Mouse (Mus musculus): ENCODE measurements around the gene Pde1c. TPM values are rescaled to one million over a fixed set of nuclear protein-coding genes. Genes with fewer than 3 reads are reported as not detected.

The Pde1c gene
- polyA plus RNA-seq, 1 experiment from 2014 or later: 4.8 TPM

DNA sequence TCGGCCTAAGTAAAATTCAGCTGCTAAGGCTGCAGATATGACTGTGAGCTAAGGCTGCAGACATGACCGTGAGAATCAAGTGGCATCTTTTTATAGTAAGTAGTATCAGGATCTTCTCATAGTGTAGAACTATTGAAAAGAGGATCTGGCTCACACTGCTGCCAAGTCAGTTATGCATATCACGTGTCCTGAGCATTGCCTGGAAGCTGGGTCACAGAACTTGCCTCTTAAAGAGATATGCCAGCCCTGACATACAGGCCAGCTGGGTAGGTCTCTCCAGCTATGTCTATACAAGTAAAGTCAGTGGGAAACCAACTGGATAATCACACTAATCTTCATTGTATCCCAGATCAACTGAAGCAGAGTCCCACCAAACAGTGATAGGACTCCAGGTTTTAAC lies 83.8 kb downstream of the Pde1c start:
- WGBS: 76% methylated on average over 3 of the region's 3 CpGs
- no peaks in the 10 kb centered on the region for H3K4me1 ChIP-seq (ENCODE audit: control insufficient read depth, insufficient read depth, low read length)
- no peak for ATAC-seq (ENCODE audit: low FRiP score)

DNA sequence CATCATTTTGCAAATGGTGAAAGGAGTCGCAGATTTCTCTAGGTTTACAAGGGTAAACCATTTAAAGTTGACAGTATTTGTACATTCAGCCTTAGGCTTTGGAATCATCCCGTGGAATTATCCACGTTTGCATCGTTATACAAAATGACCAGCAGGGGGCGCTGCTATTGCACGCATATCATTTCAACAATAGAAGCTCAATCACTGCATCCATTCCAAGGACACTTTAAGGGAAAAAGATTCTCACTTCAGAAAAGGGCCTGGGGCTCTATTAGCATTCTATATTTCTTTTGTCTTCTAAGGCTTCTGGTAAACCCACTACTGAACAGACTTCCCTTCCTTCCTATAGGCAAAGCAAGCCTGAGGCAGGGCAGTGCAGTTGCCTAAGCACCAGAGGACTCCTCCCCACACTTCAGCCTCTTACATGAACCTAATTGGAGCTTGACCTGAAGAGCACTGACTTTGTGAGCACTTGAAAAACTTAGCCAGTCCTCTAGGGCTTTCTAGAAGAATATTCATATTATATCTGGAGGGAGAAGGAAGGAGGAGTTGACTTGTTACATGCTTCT lies 87.9 kb downstream of the Pde1c start:
- ATAC-seq (ENCODE audit: low FRiP score) (peak; percentile 65), DNase-seq (ENCODE audit: low spot score, missing footprints) (peak; percentile 96)
- H3K27ac ChIP-seq (ENCODE audit: low read depth, low read length): no peak overlapping the region
- H3K4me1 ChIP-seq (ENCODE audit: control insufficient read depth, insufficient read depth, low read length): no peaks in the 10 kb centered on the region
- WGBS: 3% methylated on average over 6 of the region's 6 CpGs
- no peak overlapping the region for H3K9ac ChIP-seq (ENCODE audit: low read length)
- H3K4me2 ChIP-seq: no peak overlapping the region
- no peaks in the 10 kb centered on the region for H3K36me3 ChIP-seq (ENCODE audit: control insufficient read depth, insufficient read depth, low read length)
- H3K4me3 ChIP-seq (ENCODE audit: low read depth, low read length): no peak overlapping the region
- H3K9me3 ChIP-seq (ENCODE audit: control insufficient read depth, low read length): no peaks in the 10 kb centered on the region
- H3K27me3 ChIP-seq (ENCODE audit: control insufficient read depth, insufficient read depth, low read length): no peaks in the 10 kb centered on the region

More for the DNA sequence above, 83.8 kb downstream of the Pde1c start:
- no peak overlapping the region for H3K4me2 ChIP-seq
- no peak overlapping the region for H3K9ac ChIP-seq (ENCODE audit: low read length)
- no peaks in the 10 kb centered on the region for H3K36me3 ChIP-seq (ENCODE audit: control insufficient read depth, insufficient read depth, low read length)
- H3K9me3 ChIP-seq (ENCODE audit: control insufficient read depth, low read length): no peaks in the 10 kb centered on the region
- H3K27me3 ChIP-seq (ENCODE audit: control insufficient read depth, insufficient read depth, low read length): no peaks in the 10 kb centered on the region
- no peak for DNase-seq (ENCODE audit: low spot score, missing footprints)
- no peak overlapping the region for H3K27ac ChIP-seq (ENCODE audit: low read depth, low read length)
- no peak overlapping the region for H3K4me3 ChIP-seq (ENCODE audit: low read depth, low read length)

- no peaks in the 10 kb centered on the region for H3K36me3 ChIP-seq (ENCODE audit: control insufficient read depth, insufficient read depth, low read length)
- peak; percentile 69; the same call in 1 of the 2 replicates for ATAC-seq (ENCODE audit: low FRiP score)
- no peak overlapping the region for H3K4me3 ChIP-seq (ENCODE audit: low read depth, low read length)
- H3K9ac ChIP-seq (ENCODE audit: low read length): no peak overlapping the region
- no peak overlapping the region for H3K4me2 ChIP-seq
- H3K27ac ChIP-seq (ENCODE audit: low read depth, low read length): no peak overlapping the region
- WGBS: 29% methylated on average over 6 of the region's 6 CpGs
- no peaks in the 10 kb centered on the region for H3K9me3 ChIP-seq (ENCODE audit: control insufficient read depth, low read length)
- no peaks in the 10 kb centered on the region for H3K4me1 ChIP-seq (ENCODE audit: control insufficient read depth, insufficient read depth, low read length)
- H3K27me3 ChIP-seq (ENCODE audit: control insufficient read depth, insufficient read depth, low read length): no peaks in the 10 kb centered on the region
- no peak for DNase-seq (ENCODE audit: low spot score, missing footprints)
These were observed 92.3 kb downstream of the Pde1c start for GRCm38 (mm10) chr6:56476581-56476980.

DNA sequence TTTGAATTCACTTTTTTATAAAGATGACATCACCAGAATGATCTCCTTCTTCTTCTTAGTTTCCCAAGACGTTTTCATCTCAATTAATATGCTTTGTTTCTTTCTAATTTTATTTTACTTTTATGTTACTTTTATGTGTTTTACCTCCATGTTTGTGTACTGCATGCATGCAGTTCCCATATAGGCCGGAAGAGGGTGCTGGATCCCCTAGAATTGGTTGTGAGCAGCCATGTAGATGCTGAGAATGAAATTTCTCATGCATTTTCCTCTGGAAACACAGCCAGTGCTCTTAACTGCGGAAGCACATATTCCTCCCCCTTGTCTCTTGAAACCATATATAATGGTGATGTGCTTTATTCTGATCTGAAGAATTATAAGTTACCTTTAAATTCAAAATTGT lies 110.8 kb downstream of the Pde1c start:
- Histone ChIP-seq H3K4me3 (ENCODE audit: low read depth, low read length) (no peak overlapping the region), H3K4me2 (no peak overlapping the region), H3K9ac (ENCODE audit: low read length) (no peak overlapping the region), H3K27ac (ENCODE audit: low read depth, low read length) (no peak overlapping the region), H3K9me3 (ENCODE audit: control insufficient read depth, low read length) (no peaks in the 10 kb centered on the region), H3K27me3 (ENCODE audit: control insufficient read depth, insufficient read depth, low read length) (no peaks in the 10 kb centered on the region), H3K36me3 (ENCODE audit: control insufficient read depth, insufficient read depth, low read length) (no peaks in the 10 kb centered on the region), H3K4me1 (ENCODE audit: control insufficient read depth, insufficient read depth, low read length) (no peaks in the 10 kb centered on the region)
- peak; percentile 86 for DNase-seq (ENCODE audit: low spot score, missing footprints)
- ATAC-seq (ENCODE audit: low FRiP score): no peak
- WGBS: 52% methylated on average over 3 of the region's 3 CpGs

DNA sequence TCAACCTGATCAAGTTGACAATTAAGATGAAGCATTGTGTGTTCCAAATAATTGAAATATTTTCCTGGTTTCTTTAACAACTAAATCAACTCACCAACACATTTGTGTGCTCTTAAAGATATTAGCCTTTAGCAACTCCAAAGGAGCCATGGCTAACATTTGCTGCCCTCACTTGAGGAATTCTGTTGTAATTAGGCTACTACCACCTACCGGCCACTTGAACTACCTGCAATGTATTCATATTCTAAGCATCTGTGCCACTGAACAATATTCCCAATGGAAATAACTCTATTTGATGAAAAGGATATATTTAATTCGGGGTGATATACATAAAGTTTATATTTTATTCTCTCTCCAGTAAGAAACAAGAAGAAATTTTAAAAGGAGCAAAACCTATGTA lies 121.0 kb downstream of the Pde1c start:
- ATAC-seq (ENCODE audit: low FRiP score) (no peak), DNase-seq (ENCODE audit: low spot score, missing footprints) (no peak)
- Histone ChIP-seq H3K9me3 (ENCODE audit: control insufficient read depth, low read length) (no peaks in the 10 kb centered on the region), H3K27me3 (ENCODE audit: control insufficient read depth, insufficient read depth, low read length) (no peaks in the 10 kb centered on the region), H3K9ac (ENCODE audit: low read length) (no peak overlapping the region), H3K27ac (ENCODE audit: low read depth, low read length) (no peak overlapping the region), H3K4me1 (ENCODE audit: control insufficient read depth, insufficient read depth, low read length) (no peaks in the 10 kb centered on the region), H3K36me3 (ENCODE audit: control insufficient read depth, insufficient read depth, low read length) (no peaks in the 10 kb centered on the region), H3K4me2 (no peak overlapping the region), H3K4me3 (ENCODE audit: low read depth, low read length) (no peak overlapping the region)
- 32% methylated on average over 2 of the region's 2 CpGs for WGBS

GRCm38 (mm10) chr6:56441501-56441900 lies 127.4 kb downstream of the Pde1c start:
- 88% methylated on average over 4 of the region's 4 CpGs for WGBS
- no peaks in the 10 kb centered on the region for H3K36me3 ChIP-seq (ENCODE audit: control insufficient read depth, insufficient read depth, low read length)
- H3K4me3 ChIP-seq (ENCODE audit: low read depth, low read length): no peak overlapping the region
- DNase-seq (ENCODE audit: low spot score, missing footprints): no peak
- H3K27me3 ChIP-seq (ENCODE audit: control insufficient read depth, insufficient read depth, low read length): no peaks in the 10 kb centered on the region
- no peak overlapping the region for H3K4me2 ChIP-seq
- no peaks in the 10 kb centered on the region for H3K4me1 ChIP-seq (ENCODE audit: control insufficient read depth, insufficient read depth, low read length)
- H3K27ac ChIP-seq (ENCODE audit: low read depth, low read length): no peak overlapping the region
- no peaks in the 10 kb centered on the region for H3K9me3 ChIP-seq (ENCODE audit: control insufficient read depth, low read length)
- no peak for ATAC-seq (ENCODE audit: low FRiP score)
- H3K9ac ChIP-seq (ENCODE audit: low read length): no peak overlapping the region

- ATAC-seq (ENCODE audit: low FRiP score) (no peak), DNase-seq (ENCODE audit: low spot score, missing footprints) (no peak)
These were observed 143.1 kb downstream of the Pde1c start for GRCm38 (mm10) chr6:56425846-56426245.

DNA sequence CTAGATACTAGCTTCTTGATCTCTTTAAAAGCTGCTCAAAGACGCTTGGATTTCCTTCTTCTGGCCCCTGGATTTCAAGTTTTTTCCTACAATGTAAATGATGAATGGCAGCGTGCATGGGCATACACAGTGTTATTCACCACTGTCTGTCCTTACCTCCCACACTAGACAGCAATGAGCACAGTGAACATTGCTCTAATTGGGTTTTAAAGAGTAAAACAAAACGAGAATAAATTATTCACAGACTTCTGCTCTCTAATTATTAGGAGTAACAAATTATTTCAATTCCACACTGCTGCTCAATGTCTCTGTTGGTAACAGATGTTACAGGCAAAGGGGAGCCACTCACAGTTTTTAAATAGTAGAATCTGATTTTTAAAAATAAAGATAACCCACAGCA lies 146.0 kb downstream of the Pde1c start:
- Histone ChIP-seq H3K4me3 (ENCODE audit: low read depth, low read length) (no peak overlapping the region), H3K4me1 (ENCODE audit: control insufficient read depth, insufficient read depth, low read length) (no peaks in the 10 kb centered on the region), H3K36me3 (ENCODE audit: control insufficient read depth, insufficient read depth, low read length) (no peaks in the 10 kb centered on the region), H3K27ac (ENCODE audit: low read depth, low read length) (no peak overlapping the region), H3K27me3 (ENCODE audit: control insufficient read depth, insufficient read depth, low read length) (no peaks in the 10 kb centered on the region), H3K9me3 (ENCODE audit: control insufficient read depth, low read length) (no peaks in the 10 kb centered on the region), H3K9ac (ENCODE audit: low read length) (no peak overlapping the region), H3K4me2 (no peak overlapping the region)
- ATAC-seq (ENCODE audit: low FRiP score) (no peak), DNase-seq (ENCODE audit: low spot score, missing footprints) (no peak)
- WGBS: 80% methylated on average over 3 of the region's 3 CpGs

More at GRCm38 (mm10) chr6:56425846-56426245, 143.1 kb downstream of the Pde1c start:
- Histone ChIP-seq H3K9ac (ENCODE audit: low read length) (no peak overlapping the region), H3K4me3 (ENCODE audit: low read depth, low read length) (no peak overlapping the region), H3K4me1 (ENCODE audit: control insufficient read depth, insufficient read depth, low read length) (no peaks in the 10 kb centered on the region), H3K27ac (ENCODE audit: low read depth, low read length) (no peak overlapping the region), H3K4me2 (no peak overlapping the region), H3K27me3 (ENCODE audit: control insufficient read depth, insufficient read depth, low read length) (no peaks in the 10 kb centered on the region), H3K9me3 (ENCODE audit: control insufficient read depth, low read length) (no peaks in the 10 kb centered on the region), H3K36me3 (ENCODE audit: control insufficient read depth, insufficient read depth, low read length) (no peaks in the 10 kb centered on the region)
- WGBS: 87% methylated on average over 5 of the region's 5 CpGs

DNA sequence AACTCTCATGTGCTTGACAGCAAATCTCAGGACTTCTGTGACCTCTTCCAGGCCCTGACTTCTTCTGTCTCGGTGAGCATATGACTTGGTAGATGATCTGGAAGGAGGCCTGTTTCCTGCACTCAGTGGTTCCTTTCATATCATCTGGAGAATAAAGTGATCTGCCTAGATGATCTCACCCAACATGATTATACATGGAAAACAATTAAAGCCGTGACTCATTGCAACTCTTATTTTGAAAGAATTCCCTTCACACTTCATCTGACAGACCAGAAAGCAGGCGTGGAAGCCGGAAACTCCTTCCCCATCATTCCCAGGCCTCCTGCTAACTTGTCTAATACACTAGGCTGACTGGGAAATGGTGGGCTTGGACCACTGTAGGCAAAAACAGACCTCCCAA lies 152.7 kb downstream of the Pde1c start:
- Histone ChIP-seq H3K9ac (ENCODE audit: low read length) (no peak overlapping the region), H3K27me3 (ENCODE audit: control insufficient read depth, insufficient read depth, low read length) (no peaks in the 10 kb centered on the region)
- WGBS: 87% methylated on average over 4 of the region's 4 CpGs

More for the DNA sequence above, 152.7 kb downstream of the Pde1c start:
- H3K4me1 ChIP-seq (ENCODE audit: control insufficient read depth, insufficient read depth, low read length): no peaks in the 10 kb centered on the region
- DNase-seq (ENCODE audit: low spot score, missing footprints) (no peak), ATAC-seq (ENCODE audit: low FRiP score) (no peak)
- no peak overlapping the region for H3K4me2 ChIP-seq
- no peak overlapping the region for H3K27ac ChIP-seq (ENCODE audit: low read depth, low read length)
- no peaks in the 10 kb centered on the region for H3K9me3 ChIP-seq (ENCODE audit: control insufficient read depth, low read length)
- H3K4me3 ChIP-seq (ENCODE audit: low read depth, low read length): no peak overlapping the region
- no peaks in the 10 kb centered on the region for H3K36me3 ChIP-seq (ENCODE audit: control insufficient read depth, insufficient read depth, low read length)

Data from midbrain, embryonic 11.5 days (tissue).